Mouse (Mus musculus): ENCODE data around the gene Pou1f1.

The Pou1f1 gene

GRCm38 (mm10) chr16:65520211-65520610 is at the start of gene Pou1f1:
TSS of gene Pou1f1 (plus strand) at chr16:65520511.
- DNase-seq (ENCODE audit: extremely low spot score): no peak

GRCm38 (mm10) chr16:65470650-65471049 is 49.7 kb upstream of the Pou1f1 start:
- no peak for DNase-seq (ENCODE audit: extremely low spot score)

- peak; percentile 8 for DNase-seq (ENCODE audit: extremely low spot score)
Observed at GRCm38 (mm10) chr16:65472472-65473001, 47.8 kb upstream of the Pou1f1 start.

DNA sequence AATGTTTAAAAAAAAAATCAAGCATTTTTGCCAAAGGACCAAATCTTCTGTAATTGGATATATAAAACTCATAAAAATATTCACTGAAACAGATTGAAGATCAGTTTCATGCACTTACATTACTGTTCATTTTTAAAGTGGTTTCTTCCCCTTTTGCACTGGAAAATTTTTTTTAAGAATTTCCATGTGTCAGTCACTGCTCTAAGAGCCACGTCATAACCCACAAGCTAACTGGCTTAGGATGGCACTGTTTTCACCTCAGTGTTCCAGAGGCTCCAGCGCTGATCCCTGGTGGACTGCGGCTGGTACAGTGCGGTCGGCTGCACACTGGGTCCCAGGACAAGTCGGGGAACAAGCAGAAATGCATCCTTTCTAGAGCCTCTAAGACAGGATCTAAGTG is 34.6 kb upstream of the Pou1f1 start:
- no peak for DNase-seq (ENCODE audit: extremely low spot score)

- no peak for DNase-seq (ENCODE audit: extremely low spot score)
Observed at GRCm38 (mm10) chr16:65496030-65496429, 24.3 kb upstream of the Pou1f1 start.

DNA sequence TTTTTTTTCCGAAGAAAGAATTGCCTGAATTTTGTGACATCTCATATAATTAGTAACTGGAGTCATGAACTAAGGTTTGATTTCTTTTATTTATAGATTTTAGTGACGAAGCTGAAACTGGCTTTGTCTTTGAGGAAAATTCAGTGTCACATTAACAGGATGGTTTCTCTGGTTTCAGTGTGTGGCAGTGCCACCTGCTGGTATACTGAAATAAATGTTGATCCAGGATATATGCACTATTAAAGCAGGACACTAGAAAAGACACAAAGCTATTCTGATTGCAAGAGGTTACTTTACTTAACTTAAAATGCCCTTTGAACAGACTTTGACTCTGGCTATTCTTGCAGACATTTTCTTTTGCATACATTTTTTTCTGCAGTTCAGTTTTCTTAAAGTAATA is 23.3 kb upstream of the Pou1f1 start:
- peak; percentile 19 for DNase-seq (ENCODE audit: extremely low spot score)

DNA sequence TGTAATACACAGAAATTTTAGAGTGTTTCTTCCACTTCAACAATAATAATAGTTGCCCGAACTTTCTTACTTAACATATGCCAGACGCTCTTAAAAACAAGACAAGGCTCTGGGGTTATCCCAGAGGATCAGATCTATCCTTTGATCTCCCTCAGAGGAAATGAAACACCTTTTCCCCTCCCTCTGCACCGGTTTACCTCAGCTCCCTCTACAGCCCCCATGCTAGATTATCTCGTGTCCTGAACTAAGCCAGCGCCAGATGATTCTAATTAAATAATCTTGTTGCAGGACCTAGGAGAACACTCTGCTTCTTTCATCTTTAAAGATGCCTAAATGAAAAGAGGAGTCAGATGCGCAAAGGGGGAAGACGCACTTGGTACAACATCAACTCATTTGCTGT is 6.1 kb upstream of the Pou1f1 start:
- DNase-seq (ENCODE audit: extremely low spot score): no peak

GRCm38 (mm10) chr16:65526004-65526403 is 5.7 kb downstream of the Pou1f1 start:
- no peak for DNase-seq (ENCODE audit: extremely low spot score)

GRCm38 (mm10) chr16:65526695-65527094 is 6.4 kb downstream of the Pou1f1 start:
- DNase-seq (ENCODE audit: extremely low spot score): no peak

GRCm38 (mm10) chr16:65529589-65529988 is 9.3 kb downstream of the Pou1f1 start:
- DNase-seq (ENCODE audit: extremely low spot score): peak; percentile 5

DNA sequence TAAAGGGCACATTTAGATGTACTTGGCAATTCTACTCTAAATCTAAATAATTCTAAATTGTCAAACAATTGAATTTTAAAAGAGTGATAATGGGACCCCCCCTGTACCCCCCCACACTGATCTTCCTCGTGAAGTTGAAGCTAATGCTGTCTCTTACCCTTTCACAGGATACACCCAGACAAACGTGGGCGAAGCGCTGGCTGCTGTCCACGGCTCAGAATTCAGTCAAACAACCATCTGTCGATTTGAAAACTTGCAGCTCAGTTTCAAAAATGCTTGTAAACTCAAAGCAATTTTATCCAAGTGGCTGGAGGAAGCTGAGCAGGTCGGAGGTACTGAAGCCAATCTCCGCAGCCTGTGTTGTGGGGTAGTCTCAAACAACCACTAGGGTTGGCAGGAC is 11.4 kb downstream of the Pou1f1 start:
- DNase-seq (ENCODE audit: extremely low spot score): no peak

GRCm38 (mm10) chr16:65533315-65533999 is 13.1 kb downstream of the Pou1f1 start:
- peak; percentile 55 for DNase-seq (ENCODE audit: extremely low spot score)

GRCm38 (mm10) chr16:65543676-65544293 is 23.5 kb downstream of the Pou1f1 start:
- DNase-seq (ENCODE audit: extremely low spot score): no peak

GRCm38 (mm10) chr16:65548960-65549359 is 28.6 kb downstream of the Pou1f1 start:
- no peak for DNase-seq (ENCODE audit: extremely low spot score)

GRCm38 (mm10) chr16:65550814-65551213 is 30.5 kb downstream of the Pou1f1 start:
- no peak for DNase-seq (ENCODE audit: extremely low spot score)

GRCm38 (mm10) chr16:65554267-65554666 is 34.0 kb downstream of the Pou1f1 start:
- no peak for DNase-seq (ENCODE audit: extremely low spot score)

GRCm38 (mm10) chr16:65557369-65557768 is 37.1 kb downstream of the Pou1f1 start:
- no peak for DNase-seq (ENCODE audit: extremely low spot score)

DNA sequence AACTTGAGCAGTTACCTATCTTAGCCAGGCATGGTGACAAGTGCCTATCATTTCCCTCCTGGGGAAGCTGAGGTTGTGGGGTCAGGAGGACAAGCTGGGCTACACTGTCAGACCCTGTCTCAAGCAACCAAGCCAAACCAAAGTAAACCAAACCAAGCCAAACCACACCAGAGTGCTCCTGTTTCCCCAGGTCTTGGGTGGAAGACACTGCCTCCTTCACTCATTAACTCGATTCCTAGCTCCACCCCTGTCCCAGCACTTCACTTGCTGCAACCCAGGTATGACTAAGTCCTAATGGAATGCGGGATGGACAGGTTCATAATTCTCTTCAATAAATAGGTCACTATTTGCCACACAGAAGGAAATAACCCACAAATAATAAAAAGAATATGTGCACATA is 39.3 kb downstream of the Pou1f1 start:
- DNase-seq (ENCODE audit: extremely low spot score): no peak

DNA sequence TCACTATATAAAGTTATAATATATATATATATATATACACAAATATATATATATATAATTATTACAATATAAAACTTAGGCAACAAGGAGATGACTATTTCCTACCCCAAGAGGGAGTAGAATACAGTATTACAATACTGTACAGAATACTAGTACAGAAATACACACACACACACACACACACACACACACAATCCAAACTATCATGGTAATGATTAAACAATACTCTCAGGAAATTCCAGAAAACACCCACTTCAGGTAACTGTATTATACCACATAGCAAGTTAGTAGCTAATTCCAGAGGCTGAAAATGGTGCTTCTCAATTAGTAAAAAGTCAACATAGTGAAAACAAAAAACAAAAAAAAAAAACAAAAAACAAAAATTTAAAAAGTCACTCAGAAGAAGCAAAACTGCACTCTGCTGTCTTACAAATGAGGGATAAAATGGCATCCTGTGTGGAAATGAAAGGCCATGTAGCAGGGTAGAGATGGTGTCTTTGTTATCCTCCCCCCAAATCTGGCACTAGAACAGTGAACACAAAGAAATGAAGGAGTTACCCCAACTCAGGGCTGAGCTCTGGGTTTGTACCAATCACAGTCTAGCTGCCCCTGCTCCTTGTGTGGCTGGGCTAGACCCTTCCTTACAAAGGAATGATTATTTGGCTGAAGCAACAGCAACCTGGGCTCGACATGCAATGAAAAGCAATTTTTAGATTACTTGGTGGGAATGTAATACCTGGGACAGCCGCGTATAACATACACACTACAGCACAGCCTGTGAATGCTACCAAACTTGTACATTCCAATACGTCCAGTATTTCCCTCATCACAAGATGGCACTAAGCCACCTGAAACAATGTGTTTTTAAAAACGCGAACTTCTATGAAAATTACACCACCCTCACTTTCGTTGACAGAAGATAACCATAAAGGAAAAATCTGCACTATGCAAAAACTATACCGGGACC is 41.0 kb downstream of the Pou1f1 start:
- DNase-seq (ENCODE audit: extremely low spot score): peak; percentile 10

DNA sequence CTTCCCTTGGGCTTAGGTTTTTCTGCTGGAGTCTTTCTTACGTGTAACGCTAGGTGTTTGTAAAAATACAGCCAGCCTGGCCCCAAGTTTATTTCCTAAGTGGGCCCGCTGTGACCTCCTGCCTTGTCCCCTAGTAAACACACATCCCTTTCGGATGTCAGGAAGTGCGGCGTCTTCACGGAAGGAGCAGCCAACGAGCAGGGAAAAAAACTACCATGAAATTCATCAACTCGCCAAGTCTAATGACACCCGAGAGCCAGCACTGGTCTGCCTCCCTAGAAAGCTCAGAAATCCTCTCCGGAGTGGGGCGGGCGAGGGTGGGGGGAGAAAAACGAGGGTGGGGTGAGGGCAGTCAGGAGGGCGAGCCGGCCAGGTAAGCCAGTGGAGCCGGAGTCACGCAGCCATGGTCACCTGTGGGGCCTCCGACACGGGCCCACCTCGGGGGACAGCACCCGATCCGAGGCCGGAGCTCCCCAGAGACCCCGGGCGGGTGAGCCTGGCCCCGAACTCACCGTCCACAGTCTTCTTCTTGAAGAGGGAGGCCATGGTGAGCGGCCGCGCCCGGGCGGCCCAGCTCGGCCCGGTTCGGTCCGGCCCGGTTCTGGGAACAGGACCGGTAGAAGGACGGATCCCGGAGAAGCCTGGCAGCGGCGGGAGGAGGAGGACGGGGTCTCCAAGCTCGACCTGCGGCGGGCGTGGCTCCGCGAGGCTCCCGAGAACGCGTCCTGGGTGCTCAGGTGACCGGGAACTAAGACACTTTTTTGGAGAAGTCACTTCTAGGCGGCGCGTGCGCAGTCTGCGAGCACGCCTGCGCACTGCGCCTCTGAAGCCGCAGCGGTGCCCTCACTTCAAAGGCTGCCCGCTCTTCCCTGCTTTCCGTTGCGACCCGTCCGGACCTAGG is 41.9 kb downstream of the Pou1f1 start, which contains the start of gene Chmp2b:
Gene Chmp2b (minus strand): TSS at position 764 of the 901 bp plus-strand sequence.
- peak; percentile 80 for DNase-seq (ENCODE audit: extremely low spot score)

DNA sequence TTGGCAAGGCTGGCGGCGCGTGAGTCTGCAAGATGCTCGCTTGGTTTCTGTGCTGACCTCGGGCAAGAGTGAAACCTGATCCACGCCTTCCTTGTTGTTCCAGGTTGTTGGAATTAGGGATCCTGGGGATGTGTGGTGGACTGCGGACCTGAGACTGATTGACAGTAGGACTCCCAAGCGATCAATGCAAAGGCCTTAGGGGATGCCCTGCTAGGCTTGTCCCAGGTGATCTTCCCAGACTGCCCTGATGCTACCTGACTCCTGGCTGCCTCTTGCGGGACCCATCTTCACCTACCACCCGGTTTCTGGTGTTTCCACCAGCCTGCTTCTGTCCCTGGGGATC is 42.5 kb downstream of the Pou1f1 start:
- no peak for DNase-seq (ENCODE audit: extremely low spot score)
